Mouse (Mus musculus): Measurements from ENCODE around the gene Clip2.
A peak's percentile ranks its signal among the peaks of the same experiment; 100 is the strongest.
"Not testable (repeated sequence)": the region's sequence is repeated elsewhere in the genome, so short reads cannot be mapped to it uniquely, and the experiment has no call there.

Clip2 gene

DNA sequence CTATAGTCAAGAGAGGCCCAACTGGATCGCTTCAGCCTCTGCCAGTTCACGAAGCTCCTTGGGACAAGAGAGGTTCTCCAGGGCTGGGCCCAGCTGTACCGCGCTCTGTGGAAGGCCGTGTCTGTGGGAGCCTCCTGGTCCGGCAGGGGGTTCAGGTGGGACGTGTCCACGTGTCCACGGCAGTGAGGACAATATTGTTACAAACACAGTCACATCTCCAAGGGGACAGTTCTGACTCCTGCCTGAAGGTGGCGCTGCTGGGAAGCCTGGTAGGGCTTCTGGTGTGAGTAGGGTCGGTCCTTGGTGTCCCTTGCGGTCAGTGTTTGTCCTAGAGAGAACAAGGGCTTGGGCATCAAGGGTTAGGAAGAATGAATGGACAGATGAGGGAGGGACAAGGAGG lies 61.8 kb downstream of the Clip2 start:
- DNase-seq (ENCODE audit: low spot score), result no peak

DNA sequence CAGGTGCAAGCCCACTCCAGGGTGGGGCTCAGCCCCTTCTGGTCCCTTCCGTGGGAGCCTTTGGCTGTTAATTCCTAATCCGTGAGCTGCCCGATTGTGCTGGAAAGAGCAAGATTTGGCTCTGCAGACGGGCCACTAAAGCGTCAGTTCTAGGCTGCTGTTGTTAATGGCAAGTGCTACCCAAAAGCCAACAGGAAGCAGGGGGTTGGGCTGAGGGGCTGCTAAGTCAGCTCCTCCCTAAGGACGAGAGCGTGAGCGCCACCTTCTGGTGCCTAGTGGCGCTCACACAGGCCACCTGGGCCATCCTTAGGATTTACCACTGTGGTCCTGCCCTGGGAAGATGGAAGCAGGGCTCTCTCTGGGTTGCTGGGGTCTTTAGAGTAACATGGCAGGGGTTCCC lies 62.7 kb downstream of the Clip2 start:
- DNase-seq (ENCODE audit: low spot score), result peak; percentile 73

DNA sequence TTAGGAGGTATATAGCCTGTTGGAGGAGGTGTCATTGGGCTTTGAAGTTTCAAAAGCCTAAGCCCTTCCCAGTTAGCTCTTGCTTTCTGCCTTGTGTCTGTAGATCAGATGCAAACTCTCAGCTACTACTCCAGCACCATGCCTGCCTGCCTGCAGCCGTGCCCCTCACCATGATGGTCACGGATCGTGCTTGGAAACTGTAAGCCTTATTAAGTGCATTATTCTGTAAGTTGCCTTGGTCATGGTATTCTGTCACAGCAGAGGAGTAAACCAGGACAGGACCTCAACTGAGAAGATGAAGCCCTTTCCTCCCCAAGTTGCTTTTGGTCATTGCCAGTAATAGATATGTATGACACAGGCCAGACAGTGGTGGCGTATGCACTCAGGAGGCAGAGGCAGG lies 63.6 kb downstream of the Clip2 start:
- DNase-seq (ENCODE audit: low spot score), result no peak

GRCm38 (mm10) chr5:134488042-134488441 lies 64.2 kb downstream of the Clip2 start:
- no peak for DNase-seq (ENCODE audit: low spot score)

GRCm38 (mm10) chr5:134485900-134486665 lies 66.2 kb downstream of the Clip2 start:
- peak; percentile 64 for DNase-seq (ENCODE audit: low spot score)

DNA sequence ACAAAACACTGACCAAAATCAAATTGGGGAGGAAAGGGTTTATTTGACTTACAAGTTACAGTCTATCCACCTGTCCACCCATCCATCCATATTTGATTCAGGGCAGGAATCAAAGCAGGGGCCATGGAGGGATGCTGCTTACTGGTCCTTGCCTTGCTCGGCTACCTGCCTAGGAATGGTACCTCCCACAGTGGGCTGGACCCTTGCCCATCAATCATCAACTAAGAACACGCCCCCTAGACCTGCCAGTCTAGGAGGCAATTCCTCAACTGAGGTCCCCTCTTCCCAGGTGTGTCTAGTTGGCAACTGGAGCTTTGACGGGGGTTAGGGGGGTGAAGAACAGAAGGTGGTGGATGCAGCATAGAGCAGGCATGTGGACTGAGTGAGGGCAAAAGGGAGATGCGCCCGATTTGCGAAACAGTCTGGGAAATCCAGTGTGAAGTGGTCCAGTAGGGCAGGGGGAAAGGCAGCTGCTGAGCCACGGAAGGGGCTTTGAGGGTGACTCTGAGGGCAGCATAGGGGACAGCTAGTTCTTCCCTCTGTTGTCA lies 67.0 kb downstream of the Clip2 start:
- no peak for DNase-seq (ENCODE audit: low spot score)

DNA sequence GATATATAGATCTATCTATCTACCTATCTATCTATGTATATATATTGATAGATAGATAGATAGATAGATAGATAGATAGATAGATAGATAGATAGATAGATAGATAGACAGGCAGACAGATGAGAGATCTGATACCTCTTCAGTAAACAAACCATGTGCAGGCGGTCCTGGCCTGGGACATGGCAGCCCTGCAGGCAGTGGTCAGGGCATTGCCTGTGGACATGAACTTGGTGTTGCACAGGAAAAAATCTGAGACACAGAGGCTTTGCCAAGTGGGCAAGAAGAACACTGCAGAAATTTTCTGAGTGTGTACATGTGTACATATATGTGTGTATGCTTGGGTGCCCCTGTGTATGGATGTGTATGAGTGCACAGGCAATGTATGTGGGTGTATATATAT lies 68.9 kb downstream of the Clip2 start:
- no peak for DNase-seq (ENCODE audit: low spot score)

DNA sequence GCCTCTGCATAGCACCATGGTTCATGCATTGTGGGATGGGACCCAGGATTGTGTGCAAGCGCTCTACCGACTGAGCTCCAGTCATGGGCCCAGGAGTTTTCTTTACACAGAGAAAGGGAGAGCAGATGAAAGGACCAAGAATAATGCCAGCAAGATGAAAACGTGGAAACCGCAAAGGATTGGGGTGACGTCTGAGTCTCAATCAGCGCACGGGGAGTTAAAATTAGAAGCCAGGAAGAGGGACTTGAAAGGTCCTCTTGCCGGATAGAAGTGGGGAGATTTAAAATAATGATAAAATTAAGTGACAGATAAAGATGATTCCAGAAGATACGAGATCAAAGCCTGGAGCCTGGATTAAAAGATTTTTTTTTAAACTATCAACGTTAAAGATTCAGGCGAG lies 69.9 kb downstream of the Clip2 start:
- peak; percentile 77 for DNase-seq (ENCODE audit: low spot score)

DNA sequence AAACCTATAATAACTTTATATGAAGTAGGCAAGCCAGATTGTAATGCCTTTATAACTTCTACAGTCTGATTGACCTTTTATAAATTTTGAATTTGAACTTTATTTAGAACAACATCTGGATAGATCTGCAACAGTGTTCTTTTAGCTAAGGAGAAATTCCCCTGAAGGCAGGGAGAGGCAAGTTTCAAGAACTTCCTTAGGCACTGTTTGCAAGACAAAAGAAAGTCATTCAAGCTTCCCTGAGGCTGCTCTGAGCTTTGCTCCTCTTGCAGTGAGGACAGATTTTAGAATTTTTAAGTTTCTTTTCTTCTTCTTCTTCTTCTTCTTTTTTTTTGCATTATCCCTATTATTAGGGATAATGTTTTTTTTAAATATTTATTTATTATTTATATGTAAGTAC lies 73.3 kb downstream of the Clip2 start:
- DNase-seq (ENCODE audit: low spot score), result not testable (repeated sequence)

DNA sequence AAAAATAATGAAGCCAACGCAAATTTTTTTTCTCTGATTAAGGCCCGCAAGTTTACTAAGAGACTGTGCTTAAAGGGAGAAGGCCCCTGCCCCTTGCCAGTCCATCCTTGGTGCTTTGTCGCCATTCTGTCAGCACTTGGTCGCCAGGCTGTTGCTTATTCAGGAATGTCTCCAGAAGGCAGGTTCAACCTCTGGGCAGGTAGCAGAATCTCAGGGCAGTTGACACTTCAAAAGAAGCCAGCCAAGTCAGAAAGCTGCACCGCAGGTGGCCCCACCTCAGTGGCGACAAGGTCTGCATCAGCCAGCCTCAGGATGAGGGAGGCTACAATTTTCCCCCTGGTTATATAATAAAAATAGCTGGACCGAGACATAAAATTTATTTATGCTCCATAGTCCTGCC lies 76.5 kb downstream of the Clip2 start:
- DNase-seq (ENCODE audit: low spot score), result not testable (repeated sequence)

GRCm38 (mm10) chr5:134475006-134475605 lies 77.1 kb downstream of the Clip2 start:
- DNase-seq (ENCODE audit: low spot score), result no peak

GRCm38 (mm10) chr5:134473902-134474301 lies 78.3 kb downstream of the Clip2 start:
- peak; percentile 36 for DNase-seq (ENCODE audit: low spot score)

DNA sequence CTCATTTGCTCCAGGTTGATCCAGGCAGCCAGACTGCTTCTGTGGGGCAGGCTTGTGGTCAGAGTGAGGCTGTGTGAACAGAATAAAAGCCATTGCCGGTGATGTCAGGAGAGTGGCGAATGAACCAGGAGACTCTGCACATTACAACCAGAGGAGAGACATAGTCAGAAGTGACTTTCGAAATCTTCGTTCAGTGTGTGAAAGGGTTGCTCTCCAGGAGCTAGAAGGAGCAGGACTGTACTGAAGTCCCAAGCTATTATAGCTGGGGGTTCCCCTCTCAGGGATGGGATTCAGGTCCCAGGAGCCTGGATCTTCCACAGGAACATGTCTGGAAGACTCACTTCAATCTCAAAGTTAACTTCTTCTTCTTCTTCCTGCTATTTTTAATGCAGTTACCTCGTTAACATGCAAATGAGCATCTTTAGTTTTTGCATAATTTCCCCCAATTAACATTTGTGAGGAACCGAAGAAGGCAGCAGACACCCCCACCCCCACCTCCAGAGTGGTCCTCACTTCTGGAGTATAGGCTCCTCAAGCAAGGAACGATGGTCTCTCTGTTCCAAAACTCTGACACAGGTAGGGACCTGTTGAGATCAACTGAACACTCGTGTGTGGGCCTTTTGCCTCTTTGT lies 81.6 kb downstream of the Clip2 start:
- no peak for DNase-seq (ENCODE audit: low spot score)

DNA sequence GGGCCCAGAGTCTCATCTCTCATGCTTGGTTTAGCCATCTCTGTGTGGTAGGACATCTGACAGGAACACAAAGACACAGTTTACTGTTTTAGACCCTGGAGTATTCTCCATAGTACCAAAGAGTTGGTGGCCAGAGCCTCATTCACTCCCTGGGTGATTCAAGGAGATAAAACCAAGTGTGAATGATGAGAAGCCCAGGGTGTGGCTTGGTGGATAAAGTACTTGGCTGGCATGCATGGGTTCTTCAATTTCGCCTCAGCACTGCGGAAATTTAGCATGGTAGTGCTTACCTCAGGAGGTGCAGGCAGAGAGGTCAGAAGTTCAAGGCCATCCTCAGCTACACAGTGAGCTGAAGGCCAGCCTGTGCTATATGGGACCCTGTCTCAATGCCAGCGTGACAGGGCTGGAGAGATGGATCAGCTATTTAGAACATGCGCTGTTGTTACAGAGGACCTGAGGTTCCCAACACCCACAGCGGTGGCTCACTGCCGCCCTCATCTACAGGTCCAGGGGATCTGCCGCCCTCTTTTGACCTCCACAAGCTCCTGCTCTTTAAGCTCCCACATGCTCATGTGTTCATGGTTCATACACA lies 82.6 kb downstream of the Clip2 start:
- no peak for DNase-seq (ENCODE audit: low spot score)

DNA sequence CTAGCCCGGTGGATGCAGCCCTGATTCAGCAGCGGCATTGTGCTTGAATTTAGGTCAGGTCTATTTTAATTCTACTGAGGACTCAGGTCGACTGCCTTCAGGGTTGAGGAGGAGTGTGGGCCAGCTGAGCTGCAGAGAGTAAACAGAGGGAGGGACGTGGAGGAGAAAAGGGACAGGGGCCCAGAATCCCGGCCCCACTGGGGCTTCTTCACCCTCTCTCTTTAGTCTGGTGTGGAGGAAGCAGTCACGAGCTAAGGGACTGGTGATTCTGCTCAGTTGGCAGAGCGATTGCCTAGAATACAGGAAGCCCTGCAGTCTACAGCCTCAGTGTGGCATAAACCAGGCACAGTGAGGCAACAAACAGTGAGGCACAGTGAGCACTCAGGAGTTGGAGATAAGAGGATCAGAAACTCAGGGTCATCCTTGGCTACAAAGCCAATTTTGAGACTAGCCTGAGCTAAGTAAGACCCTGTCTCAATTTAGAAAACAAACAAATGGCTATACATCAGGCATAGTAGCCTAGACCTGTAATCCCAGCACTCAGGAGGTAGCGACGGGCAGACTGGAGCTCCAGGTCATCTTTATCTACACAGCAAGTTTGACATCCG lies 84.0 kb downstream of the Clip2 start:
- DNase-seq (ENCODE audit: low spot score), result no peak

GRCm38 (mm10) chr5:134467030-134467549 lies 85.1 kb downstream of the Clip2 start:
- DNase-seq (ENCODE audit: low spot score), result no peak

DNA sequence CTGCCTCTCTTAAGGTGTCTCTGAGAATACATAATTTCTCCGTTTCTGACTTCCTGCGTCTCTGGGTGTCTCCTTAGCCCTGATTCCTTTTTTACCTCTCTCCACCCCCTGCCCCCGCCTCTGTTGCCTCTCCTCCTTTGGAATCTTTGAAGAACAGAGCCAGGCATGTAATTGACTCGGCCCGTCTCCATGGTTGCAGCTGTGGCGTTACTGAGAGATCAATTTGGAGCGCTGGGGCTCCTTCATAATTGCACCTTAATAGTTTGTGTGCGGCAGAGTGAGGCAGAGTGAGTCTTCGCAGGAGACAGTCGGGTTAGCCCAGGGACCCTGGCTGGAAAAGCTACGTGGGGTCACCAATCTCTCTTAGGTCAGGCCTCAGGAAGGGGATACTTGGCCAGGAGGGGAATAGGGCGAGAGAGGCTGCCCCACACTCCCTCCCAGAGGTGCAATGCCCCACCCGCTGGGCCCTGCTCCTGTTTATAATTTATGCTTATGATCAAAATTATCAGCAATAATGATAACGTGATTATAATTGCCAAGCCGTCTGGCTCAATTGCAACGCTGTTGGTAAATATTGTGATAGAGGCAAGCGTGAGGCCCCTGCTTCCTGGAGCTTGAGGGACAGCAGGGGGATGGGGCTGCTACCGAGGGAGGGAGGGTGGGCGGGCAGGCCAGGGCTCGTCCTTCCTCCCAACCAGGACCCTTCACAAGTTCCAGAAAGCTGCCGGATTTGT lies 85.8 kb downstream of the Clip2 start:
- no peak for DNase-seq (ENCODE audit: low spot score)

GRCm38 (mm10) chr5:134465197-134465596 lies 87.0 kb downstream of the Clip2 start:
- DNase-seq (ENCODE audit: low spot score), result no peak

DNA sequence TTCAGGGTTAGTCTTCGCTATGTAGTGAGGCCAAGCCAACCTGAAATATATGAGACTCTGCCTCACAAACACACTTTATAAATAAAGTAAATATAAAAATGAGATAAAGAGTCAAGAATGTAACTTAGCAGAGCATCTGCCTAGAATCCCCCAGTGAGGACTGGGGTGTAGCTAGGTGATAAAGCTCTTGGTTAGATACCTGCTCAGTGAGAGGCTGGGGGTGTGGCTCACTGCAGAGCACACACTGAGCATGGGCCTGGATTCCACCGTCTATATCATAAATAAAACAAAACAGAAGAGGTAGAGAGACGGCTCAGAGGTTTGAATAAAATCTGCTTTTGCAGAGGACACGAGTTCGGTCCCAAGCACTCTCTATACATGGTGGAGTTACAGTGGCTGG lies 88.0 kb downstream of the Clip2 start:
- DNase-seq (ENCODE audit: low spot score), result no peak

- DNase-seq (ENCODE audit: low spot score), result no peak
Observed at GRCm38 (mm10) chr5:134462731-134463130, 89.5 kb downstream of the Clip2 start.

- DNase-seq (ENCODE audit: low spot score), result no peak
Observed at GRCm38 (mm10) chr5:134462316-134462715, 89.9 kb downstream of the Clip2 start.

Data from T-cell, adult 2 months (primary cell).